Mouse (Mus musculus) liver, adult (tissue): ENCODE measurements around the gene Pigl.

ENCODE experiments used
- GATA4 ChIP-seq: IDR thresholded peaks from 2 replicates; pipeline ENCODE4 v1.6.1; 2014; ENCODE audit warnings: mild to moderate bottlenecking, low read length; ENCODE audit not compliant: insufficient replicate concordance

Pigl gene

GRCm38 (mm10) chr11:62560463-62561016, 102.3 kb downstream of the Pigl start:
- no peak for TF ChIP-seq GATA4

DNA sequence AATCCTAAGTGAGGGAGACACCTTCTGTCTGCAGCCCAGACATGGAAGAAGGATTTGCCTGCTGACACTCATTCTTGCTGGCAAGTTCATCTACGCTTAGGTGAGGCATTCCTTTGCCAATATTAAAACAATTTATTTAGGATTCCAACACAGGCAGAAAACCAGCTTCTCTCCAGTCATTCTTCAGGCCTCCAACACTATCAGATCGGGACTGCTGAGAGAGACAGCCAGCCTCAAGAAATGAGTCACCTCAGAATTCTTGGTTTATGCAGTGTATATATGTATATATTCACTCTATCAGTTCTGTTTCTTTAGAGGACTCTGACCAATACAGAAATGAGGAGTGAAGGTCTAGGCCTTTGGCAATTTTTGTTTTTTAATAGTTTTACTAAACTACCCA, 105.3 kb downstream of the Pigl start:
- TF ChIP-seq GATA4: no peak
